Mouse (Mus musculus): ENCODE data around the gene Isg15. TPM values are rescaled to one million over a fixed set of nuclear protein-coding genes. Genes with fewer than 3 reads are reported as not detected.
A peak's percentile ranks its signal among the peaks of the same experiment; 100 is the strongest.
"Not testable (repeated sequence)": the region's sequence is repeated elsewhere in the genome, so short reads cannot be mapped to it uniquely, and the experiment has no call there.

Isg15 gene
- polyA plus RNA-seq, 1 experiment = 0.86 TPM

GRCm38 (mm10) chr4:156185950-156186850, 14.4 kb downstream of the Isg15 start:
- TF ChIP-seq POLR2A (IDR thresholded peaks at IDR 0.05; ENCODE audit: borderline replicate concordance, extremely low read depth, insufficient read depth, insufficient read length, poor library complexity, severe bottlenecking) (0 out of 2 replicates have a peak, but pooled peaks have one; percentile 17), CTCF (IDR thresholded peaks at IDR 0.05; ENCODE audit: borderline replicate concordance, extremely low read depth, insufficient read depth, insufficient read length) (no peak)
- DNase-seq (ENCODE audit: low read depth) = peak; percentile 89

- TF ChIP-seq POLR2A (IDR thresholded peaks at IDR 0.05; ENCODE audit: borderline replicate concordance, extremely low read depth, insufficient read depth, insufficient read length, poor library complexity, severe bottlenecking) (no peak), CTCF (IDR thresholded peaks at IDR 0.05; ENCODE audit: borderline replicate concordance, extremely low read depth, insufficient read depth, insufficient read length) (no peak)
- peak; percentile 42 for DNase-seq (ENCODE audit: low read depth)
These were observed 15.1 kb downstream of the Isg15 start for GRCm38 (mm10) chr4:156185456-156185949.

- DNase-seq (ENCODE audit: low read depth) = peak; percentile 37
- TF ChIP-seq CTCF (IDR thresholded peaks at IDR 0.05; ENCODE audit: borderline replicate concordance, extremely low read depth, insufficient read depth, insufficient read length) (no peak), POLR2A (IDR thresholded peaks at IDR 0.05; ENCODE audit: borderline replicate concordance, extremely low read depth, insufficient read depth, insufficient read length, poor library complexity, severe bottlenecking) (no peak)
These were observed 16.2 kb downstream of the Isg15 start for GRCm38 (mm10) chr4:156184291-156184954.

- no peak for DNase-seq (ENCODE audit: low read depth)
- TF ChIP-seq POLR2A (IDR thresholded peaks at IDR 0.05; ENCODE audit: borderline replicate concordance, extremely low read depth, insufficient read depth, insufficient read length, poor library complexity, severe bottlenecking) = no peak
- no peak for TF ChIP-seq CTCF (IDR thresholded peaks at IDR 0.05; ENCODE audit: borderline replicate concordance, extremely low read depth, insufficient read depth, insufficient read length)
These were observed 16.9 kb downstream of the Isg15 start for GRCm38 (mm10) chr4:156183747-156184146.

- no peak for DNase-seq (ENCODE audit: low read depth)
- TF ChIP-seq CTCF (IDR thresholded peaks at IDR 0.05; ENCODE audit: borderline replicate concordance, extremely low read depth, insufficient read depth, insufficient read length) (no peak), POLR2A (IDR thresholded peaks at IDR 0.05; ENCODE audit: borderline replicate concordance, extremely low read depth, insufficient read depth, insufficient read length, poor library complexity, severe bottlenecking) (no peak)
These were observed 23.0 kb downstream of the Isg15 start for GRCm38 (mm10) chr4:156177630-156178029.

GRCm38 (mm10) chr4:156171828-156172227, 28.8 kb downstream of the Isg15 start:
- no peak for DNase-seq (ENCODE audit: low read depth)
- TF ChIP-seq POLR2A (IDR thresholded peaks at IDR 0.05; ENCODE audit: borderline replicate concordance, extremely low read depth, insufficient read depth, insufficient read length, poor library complexity, severe bottlenecking) (no peak), CTCF (IDR thresholded peaks at IDR 0.05; ENCODE audit: borderline replicate concordance, extremely low read depth, insufficient read depth, insufficient read length) (no peak)

- TF ChIP-seq POLR2A (IDR thresholded peaks at IDR 0.05; ENCODE audit: borderline replicate concordance, extremely low read depth, insufficient read depth, insufficient read length, poor library complexity, severe bottlenecking) (no peak), CTCF (IDR thresholded peaks at IDR 0.05; ENCODE audit: borderline replicate concordance, extremely low read depth, insufficient read depth, insufficient read length) (no peak)
- no peak for DNase-seq (ENCODE audit: low read depth)
These were observed 31.5 kb downstream of the Isg15 start for GRCm38 (mm10) chr4:156169129-156169528.

- TF ChIP-seq POLR2A (IDR thresholded peaks at IDR 0.05; ENCODE audit: borderline replicate concordance, extremely low read depth, insufficient read depth, insufficient read length, poor library complexity, severe bottlenecking) (no peak), CTCF (IDR thresholded peaks at IDR 0.05; ENCODE audit: borderline replicate concordance, extremely low read depth, insufficient read depth, insufficient read length) (no peak)
- DNase-seq (ENCODE audit: low read depth) = no peak
These were observed 32.0 kb downstream of the Isg15 start for GRCm38 (mm10) chr4:156168611-156169010.

- TF ChIP-seq CTCF (IDR thresholded peaks at IDR 0.05; ENCODE audit: borderline replicate concordance, extremely low read depth, insufficient read depth, insufficient read length) = peak; percentile 7; the same call in 1 of the 2 replicates
- no peak for TF ChIP-seq POLR2A (IDR thresholded peaks at IDR 0.05; ENCODE audit: borderline replicate concordance, extremely low read depth, insufficient read depth, insufficient read length, poor library complexity, severe bottlenecking)
- DNase-seq (ENCODE audit: low read depth) = no peak
These were observed 34.1 kb downstream of the Isg15 start for GRCm38 (mm10) chr4:156166477-156166876.

- DNase-seq (ENCODE audit: low read depth) = no peak
- TF ChIP-seq POLR2A (IDR thresholded peaks at IDR 0.05; ENCODE audit: borderline replicate concordance, extremely low read depth, insufficient read depth, insufficient read length, poor library complexity, severe bottlenecking) = no peak
- TF ChIP-seq CTCF (IDR thresholded peaks at IDR 0.05; ENCODE audit: borderline replicate concordance, extremely low read depth, insufficient read depth, insufficient read length) = no peak
These were observed 45.8 kb downstream of the Isg15 start for GRCm38 (mm10) chr4:156154771-156155170.

- DNase-seq (ENCODE audit: low read depth) = not testable (repeated sequence)
These were observed 49.7 kb downstream of the Isg15 start for GRCm38 (mm10) chr4:156150887-156151286.

Other genes starting within 250 kb of the Isg15 start
- gene C1qtnf12, start 238.5 kb downstream of the Isg15 start, polyA plus RNA-seq (2012; rRNA removed) = 8.6 and 11.0 TPM in 2 replicates
- 19.3 and 22.2 TPM in 2 replicates for gene B3galt6, start 208.2 kb downstream of the Isg15 start, polyA plus RNA-seq (2012; rRNA removed)
- gene Sdf4, start 207.9 kb downstream of the Isg15 start, polyA plus RNA-seq (2012; rRNA removed) = 36.8 and 61.3 TPM in 2 replicates
- gene Tnfrsf4, start 187.0 kb downstream of the Isg15 start, polyA plus RNA-seq (2012; rRNA removed) = 3.3 and 4.4 TPM in 2 replicates
- gene Tnfrsf18, start 174.7 kb downstream of the Isg15 start, polyA plus RNA-seq (2012; rRNA removed) = 0.24 and 0.25 TPM in 2 replicates
- gene Ttll10, start 141.4 kb downstream of the Isg15 start, polyA plus RNA-seq (2012; rRNA removed) = 0.05 and 0.23 TPM in 2 replicates
- 68.0 and 85.5 TPM in 2 replicates for gene 9430015G10Rik, start 90.8 kb downstream of the Isg15 start, polyA plus RNA-seq (2012; rRNA removed)
- gene Rnf223, start 70.3 kb downstream of the Isg15 start, polyA plus RNA-seq (2012; rRNA removed) = 3.3 and 3.8 TPM in 2 replicates
- gene Agrn, start 3.3 kb downstream of the Isg15 start, polyA plus RNA-seq (2012; rRNA removed) = 475 and 507 TPM in 2 replicates
- 3.5 and 4.8 TPM in 2 replicates for gene AW011738, start 2.5 kb upstream of the Isg15 start, polyA plus RNA-seq (2012; rRNA removed)
- gene Perm1, start 15.1 kb upstream of the Isg15 start, polyA plus RNA-seq (2012; rRNA removed) = 1.1 and 1.7 TPM in 2 replicates
- gene Plekhn1, start 34.0 kb upstream of the Isg15 start, polyA plus RNA-seq (2012; rRNA removed) = 86.7 and 116 TPM in 2 replicates
- 106 and 128 TPM in 2 replicates for gene Noc2l, start 35.2 kb upstream of the Isg15 start, polyA plus RNA-seq (2012; rRNA removed)
- gene Samd11, start 54.8 kb upstream of the Isg15 start, polyA plus RNA-seq (2012; rRNA removed) = 5.9 and 6.9 TPM in 2 replicates
- not detected in 2 replicates for gene Vmn2r-ps159, start 130.3 kb upstream of the Isg15 start, polyA plus RNA-seq (2012; rRNA removed)

All from brain, embryonic 14.5 days (tissue).